Mouse (Mus musculus): ENCODE data around the gene Lamc3. TPM values are rescaled to one million over a fixed set of nuclear protein-coding genes. Genes with fewer than 3 reads are reported as not detected.

Gene Lamc3
- polyA plus RNA-seq, 1 experiment from 2014 or later, result 8.4 TPM

DNA sequence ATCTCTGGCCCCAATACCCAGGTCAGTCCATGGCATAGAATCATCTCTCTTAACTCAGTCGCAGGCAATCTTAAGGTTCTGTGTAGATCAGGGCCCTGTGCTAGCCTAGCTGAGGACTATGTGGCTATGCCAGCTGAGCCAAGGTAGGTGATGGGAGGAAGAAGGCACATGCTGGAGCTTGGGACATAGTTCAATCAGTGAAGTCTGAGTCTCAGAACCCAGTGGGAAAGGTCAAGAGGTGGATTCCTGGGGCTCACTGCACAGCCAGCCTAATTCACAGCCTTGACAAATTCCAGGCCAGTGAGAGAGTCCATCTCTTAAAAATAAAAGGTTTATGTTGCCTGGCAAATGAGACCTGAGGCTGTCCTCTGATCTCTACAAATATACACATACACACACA, 23.3 kb upstream of the Lamc3 start:
- Histone ChIP-seq H3K36me3 (no peaks in the 10 kb centered on the region), H3K9me3 (no peaks in the 10 kb centered on the region), H3K27ac (no peak overlapping the region), H3K4me3 (no peak overlapping the region), H3K4me1 (replicated peaks) (peaks cover 39% of the 10 kb centered on the region), H3K27me3 (ENCODE audit: insufficient read depth, poor library complexity, severe bottlenecking) (peaks cover 20% of the 10 kb centered on the region)
- WGBS, result 94% methylated on average over 1 of the region's 1 CpGs
- no peak for DNase-seq (ENCODE audit: low spot score)

DNA sequence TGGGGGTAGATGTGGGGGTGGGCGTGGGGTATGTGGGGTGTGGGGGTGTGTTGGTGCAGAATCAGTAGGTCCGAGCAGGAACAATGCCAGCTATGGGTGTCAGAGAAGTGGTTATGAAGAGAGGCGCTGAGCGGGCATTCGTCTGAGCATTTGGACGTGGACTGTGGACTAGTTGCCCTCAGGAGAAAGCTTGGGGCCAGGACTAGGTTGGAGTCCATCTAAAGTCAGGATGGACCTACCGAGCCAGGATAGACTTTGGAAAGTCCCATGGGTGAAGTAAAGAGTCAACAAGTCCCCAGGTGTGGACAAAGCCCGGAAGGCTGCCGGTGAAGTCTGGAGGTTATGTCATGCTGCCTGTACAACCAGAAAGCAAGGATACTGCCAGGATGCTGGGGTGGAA, 22.2 kb upstream of the Lamc3 start:
- Histone ChIP-seq H3K36me3 (no peaks in the 10 kb centered on the region), H3K27me3 (ENCODE audit: insufficient read depth, poor library complexity, severe bottlenecking) (peaks cover 9% of the 10 kb centered on the region), H3K4me1 (replicated peaks) (peaks cover 28% of the 10 kb centered on the region), H3K4me3 (no peak overlapping the region), H3K9me3 (no peaks in the 10 kb centered on the region), H3K27ac (no peak overlapping the region)
- WGBS, result 91% methylated on average over 9 of the region's 9 CpGs
- no peak for DNase-seq (ENCODE audit: low spot score)

DNA sequence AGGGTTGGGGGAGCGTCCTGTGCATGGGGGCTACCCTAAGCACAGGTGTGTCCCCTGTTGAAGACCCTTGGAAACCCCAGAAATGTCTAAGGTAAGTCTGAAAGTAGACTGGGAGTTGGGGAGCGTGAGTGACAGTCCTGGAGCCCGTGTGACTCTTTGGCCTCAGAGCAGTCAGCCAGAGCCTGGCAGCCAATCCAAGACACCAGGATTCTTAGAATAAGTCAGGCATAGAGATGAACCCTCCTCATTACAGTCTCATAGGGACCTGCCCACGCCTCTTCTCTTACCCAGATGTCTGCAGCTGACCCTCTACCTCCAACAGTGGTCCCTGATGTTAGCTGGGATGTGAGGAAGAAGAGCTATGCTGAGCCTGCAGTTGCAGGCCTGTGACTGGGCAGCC, 21.8 kb upstream of the Lamc3 start:
- DNase-seq (ENCODE audit: low spot score), result no peak
- WGBS, result 60% methylated on average over 4 of the region's 4 CpGs
- Histone ChIP-seq H3K27me3 (ENCODE audit: insufficient read depth, poor library complexity, severe bottlenecking) (peaks cover 4% of the 10 kb centered on the region; the same call in 1 of the 2 replicates), H3K27ac (no peak overlapping the region), H3K36me3 (no peaks in the 10 kb centered on the region), H3K4me1 (replicated peaks) (peaks cover 23% of the 10 kb centered on the region), H3K9me3 (no peaks in the 10 kb centered on the region), H3K4me3 (no peak overlapping the region)

DNA sequence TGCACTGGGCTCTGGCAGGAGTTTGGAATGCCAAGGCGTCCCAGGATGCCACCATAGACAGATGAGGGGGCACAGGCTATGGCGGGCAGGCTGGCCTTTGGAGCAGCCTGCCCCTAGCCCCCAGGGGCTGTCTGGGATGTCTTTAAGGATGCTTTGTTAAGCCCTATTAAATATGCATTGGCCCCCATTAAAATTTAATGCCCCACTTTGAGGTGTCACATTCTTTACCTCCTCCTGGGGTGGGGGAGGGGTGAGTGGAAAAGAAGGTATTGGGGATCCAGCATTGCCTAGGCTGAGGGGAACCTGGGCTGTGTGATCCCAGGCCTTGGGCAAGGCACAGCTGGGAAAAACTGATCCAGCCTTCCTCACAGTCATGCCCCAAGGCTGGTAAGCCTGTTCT, 21.3 kb upstream of the Lamc3 start:
- Histone ChIP-seq H3K4me1 (replicated peaks) (peaks cover 23% of the 10 kb centered on the region), H3K4me3 (no peak overlapping the region), H3K27ac (no peak overlapping the region), H3K27me3 (ENCODE audit: insufficient read depth, poor library complexity, severe bottlenecking) (no peaks in the 10 kb centered on the region), H3K36me3 (no peaks in the 10 kb centered on the region), H3K9me3 (no peaks in the 10 kb centered on the region)
- DNase-seq (ENCODE audit: low spot score), result no peak
- WGBS, result 37% methylated on average over 2 of the region's 2 CpGs

DNA sequence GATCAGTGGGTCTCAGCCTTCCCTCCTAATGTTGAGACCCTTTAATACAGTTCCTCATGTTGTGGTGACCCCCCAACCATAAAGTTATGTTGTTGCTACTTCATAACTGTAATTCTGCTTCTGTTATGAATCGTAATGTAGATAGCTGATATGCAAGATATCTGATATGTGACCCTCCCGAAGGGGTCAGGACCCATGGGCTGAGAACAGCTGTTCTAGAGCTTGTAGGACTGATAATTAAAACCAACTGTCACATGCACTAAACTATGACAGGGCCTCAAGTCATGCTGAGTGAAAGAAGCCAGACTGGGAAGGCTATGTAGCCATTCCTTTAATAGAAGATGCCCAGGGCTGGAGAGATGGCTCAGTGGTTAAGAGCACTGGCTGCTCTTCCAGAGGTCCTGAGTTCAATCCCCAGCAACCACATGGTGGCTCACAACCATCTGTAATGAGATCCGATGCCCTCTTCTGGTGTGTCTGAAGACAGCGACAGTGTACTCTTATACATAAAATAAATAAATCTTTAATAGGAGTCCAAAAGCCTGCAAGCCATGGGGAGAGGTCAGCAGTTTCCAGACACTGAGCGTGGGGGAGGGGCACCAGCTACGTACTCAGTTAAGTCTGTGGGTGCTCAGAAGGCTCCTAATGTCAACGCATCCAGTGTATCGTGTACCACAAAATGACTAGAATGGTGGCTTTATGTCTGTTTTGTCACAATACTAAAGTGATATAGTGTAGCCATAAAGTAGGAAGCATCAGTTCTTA, 19.1 kb upstream of the Lamc3 start:
- Histone ChIP-seq H3K27ac (no peak overlapping the region), H3K36me3 (no peaks in the 10 kb centered on the region), H3K4me3 (no peak overlapping the region), H3K4me1 (replicated peaks) (peaks cover 23% of the 10 kb centered on the region), H3K27me3 (ENCODE audit: insufficient read depth, poor library complexity, severe bottlenecking) (no peaks in the 10 kb centered on the region), H3K9me3 (peaks cover 7% of the 10 kb centered on the region; the same call in 1 of the 2 replicates)
- no peak for DNase-seq (ENCODE audit: low spot score)
- 84% methylated on average over 8 of the region's 8 CpGs for WGBS

DNA sequence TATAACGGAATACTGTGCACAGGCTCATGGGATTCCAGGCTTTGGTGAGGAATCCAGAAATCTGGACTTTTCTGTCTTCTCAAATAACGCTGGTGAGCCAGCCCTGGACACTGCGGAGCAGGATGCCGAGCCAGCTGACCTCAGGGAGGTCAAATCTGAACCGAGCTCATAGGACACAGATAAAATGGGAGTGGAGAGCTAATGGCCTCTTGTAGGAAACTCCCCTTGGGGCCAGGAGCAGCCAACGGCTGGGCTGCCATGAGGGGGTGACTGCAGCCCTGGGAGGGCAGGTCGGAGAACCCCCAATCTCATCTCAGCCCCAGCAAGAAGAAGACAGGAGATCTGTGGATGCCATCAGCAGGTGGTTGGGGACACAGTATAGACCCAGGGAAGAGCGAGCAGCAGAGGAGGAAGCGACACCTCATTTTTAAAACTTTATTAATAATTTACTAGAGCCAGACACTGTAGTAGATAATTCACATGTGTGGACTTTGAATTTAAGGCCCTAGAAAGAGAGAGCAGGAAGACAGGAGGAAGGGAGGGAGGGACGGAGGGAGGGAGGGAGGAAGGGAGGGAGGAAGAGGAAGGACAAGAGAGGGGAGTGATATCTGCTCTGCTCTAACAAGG, 18.4 kb upstream of the Lamc3 start:
- no peak overlapping the region for H3K4me3 ChIP-seq
- H3K4me1 ChIP-seq (replicated peaks), result peaks cover 20% of the 10 kb centered on the region
- H3K9me3 ChIP-seq, result peaks cover 7% of the 10 kb centered on the region; the same call in 1 of the 2 replicates
- H3K36me3 ChIP-seq, result no peaks in the 10 kb centered on the region
- no peaks in the 10 kb centered on the region for H3K27me3 ChIP-seq (ENCODE audit: insufficient read depth, poor library complexity, severe bottlenecking)
- H3K27ac ChIP-seq, result no peak overlapping the region
- DNase-seq (ENCODE audit: low spot score), result no peak
- 69% methylated on average over 10 of the region's 10 CpGs for WGBS

DNA sequence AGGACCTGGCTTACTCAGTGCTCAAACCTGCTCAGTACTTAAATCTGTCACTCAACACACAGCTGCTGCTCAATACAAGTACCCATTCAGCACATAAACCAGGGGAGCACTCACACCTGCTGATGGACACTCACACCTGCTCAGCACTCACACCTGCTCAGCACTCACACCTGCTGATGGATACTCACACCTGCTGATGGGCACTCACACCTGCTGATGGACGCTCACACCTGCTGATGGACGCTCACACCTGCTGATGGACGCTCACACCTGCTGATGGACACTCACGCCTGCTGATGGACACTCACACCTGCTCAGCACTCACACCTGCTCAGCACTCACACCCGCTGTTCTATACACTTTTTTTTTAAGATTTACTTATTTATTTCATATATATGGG, 17.4 kb upstream of the Lamc3 start:
- H3K36me3 ChIP-seq, result no peaks in the 10 kb centered on the region
- H3K27me3 ChIP-seq (ENCODE audit: insufficient read depth, poor library complexity, severe bottlenecking), result 0 out of 2 replicates have a peak, but pooled peaks cover under 1% of the 10 kb centered on the region
- peaks cover 28% of the 10 kb centered on the region for H3K4me1 ChIP-seq (replicated peaks)
- H3K9me3 ChIP-seq, result peaks cover 7% of the 10 kb centered on the region; the same call in 1 of the 2 replicates
- H3K27ac ChIP-seq, result no peak overlapping the region
- no peak overlapping the region for H3K4me3 ChIP-seq
- WGBS, result 90% methylated on average over 5 of the region's 5 CpGs
- no peak for DNase-seq (ENCODE audit: low spot score)

DNA sequence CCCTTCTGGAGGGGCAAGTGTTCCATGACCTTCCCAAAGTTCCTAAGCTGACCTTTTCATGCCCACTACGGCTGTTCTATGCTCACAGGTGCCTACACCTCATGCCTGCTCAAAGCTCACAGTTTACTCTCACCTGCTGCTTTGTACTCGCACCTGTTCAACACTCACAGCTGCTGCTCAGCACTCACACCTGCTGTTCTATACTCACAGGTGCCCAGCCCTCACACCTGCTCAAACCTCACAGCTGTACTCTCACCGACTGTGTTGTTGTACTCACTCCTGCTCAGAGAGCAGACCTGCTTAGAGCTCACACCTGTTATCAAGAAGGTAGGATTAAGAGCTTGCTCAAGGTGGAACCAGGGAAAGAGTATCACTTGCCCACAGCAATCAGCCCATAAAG, 16.4 kb upstream of the Lamc3 start:
- H3K4me3 ChIP-seq, result no peak overlapping the region

DNA sequence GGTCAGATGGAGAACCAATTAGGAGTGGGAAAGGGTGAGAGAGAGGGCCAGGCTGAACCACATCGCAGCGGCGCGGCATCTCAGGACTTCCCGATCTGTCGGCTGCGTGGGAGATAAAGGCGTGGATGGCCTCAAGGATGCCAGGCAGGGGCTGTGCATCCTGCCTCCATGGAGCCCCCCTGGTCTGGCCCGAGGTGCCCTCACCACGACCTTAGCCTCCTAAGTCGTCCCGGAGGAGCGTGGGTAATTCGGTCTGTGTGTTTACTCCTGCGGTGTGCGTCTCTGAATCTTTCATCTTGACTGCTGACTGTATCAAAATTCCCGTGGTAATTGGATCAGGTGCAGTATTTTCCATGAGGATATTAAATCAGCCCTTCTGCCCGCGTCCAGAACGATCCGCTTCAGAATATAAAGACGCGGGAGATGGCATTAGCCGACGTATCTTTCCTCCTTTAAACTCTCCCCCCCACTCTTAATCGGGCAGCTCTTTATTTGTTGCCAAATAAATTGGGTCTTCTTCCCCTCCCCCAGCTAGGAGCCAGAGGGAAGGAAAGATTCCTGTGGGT, 12.7 kb upstream of the Lamc3 start:
- H3K27ac ChIP-seq, result no peak overlapping the region
- peaks cover 7% of the 10 kb centered on the region; the same call in 1 of the 2 replicates for H3K9me3 ChIP-seq
- H3K36me3 ChIP-seq, result no peaks in the 10 kb centered on the region
- WGBS, result 75% methylated on average over 26 of the region's 26 CpGs
- peaks cover 44% of the 10 kb centered on the region for H3K27me3 ChIP-seq (ENCODE audit: insufficient read depth, poor library complexity, severe bottlenecking)
- no peak for DNase-seq (ENCODE audit: low spot score)
- H3K4me3 ChIP-seq, result no peak overlapping the region
- peaks cover 17% of the 10 kb centered on the region for H3K4me1 ChIP-seq (replicated peaks)

More for the DNA sequence above, 16.4 kb upstream of the Lamc3 start:
- peaks cover 23% of the 10 kb centered on the region for H3K4me1 ChIP-seq (replicated peaks)
- peaks cover 7% of the 10 kb centered on the region; the same call in 1 of the 2 replicates for H3K9me3 ChIP-seq
- peaks cover 10% of the 10 kb centered on the region; the same call in 1 of the 2 replicates for H3K27me3 ChIP-seq (ENCODE audit: insufficient read depth, poor library complexity, severe bottlenecking)
- no peak overlapping the region for H3K27ac ChIP-seq
- 77% methylated on average over 3 of the region's 3 CpGs for WGBS
- DNase-seq (ENCODE audit: low spot score), result no peak
- no peaks in the 10 kb centered on the region for H3K36me3 ChIP-seq

DNA sequence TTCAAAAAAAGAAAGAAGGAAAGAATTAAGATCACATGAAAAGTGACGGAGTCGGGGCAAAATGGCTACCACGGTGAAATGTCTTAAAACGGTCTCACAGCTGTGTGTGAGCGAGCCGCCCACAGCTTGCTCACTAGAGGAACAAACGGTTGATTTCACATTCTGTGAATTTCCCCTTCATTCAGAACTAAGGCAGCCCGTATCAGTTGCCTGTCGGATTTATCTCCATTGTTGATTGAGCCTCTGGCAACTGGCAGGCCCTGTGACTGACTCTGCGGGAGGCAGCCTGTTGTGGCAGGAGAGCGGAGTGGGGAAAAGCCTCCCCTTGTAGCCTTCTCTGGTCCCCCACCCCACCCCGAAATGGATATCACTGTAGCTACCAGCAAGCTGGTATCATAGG, 10.6 kb upstream of the Lamc3 start:
- Histone ChIP-seq H3K4me3 (no peak overlapping the region), H3K9me3 (peaks cover 7% of the 10 kb centered on the region; the same call in 1 of the 2 replicates), H3K36me3 (no peaks in the 10 kb centered on the region), H3K4me1 (replicated peaks) (peaks cover 28% of the 10 kb centered on the region), H3K27ac (0 out of 2 replicates have a peak overlapping the region, but pooled peaks have one; percentile 8), H3K27me3 (ENCODE audit: insufficient read depth, poor library complexity, severe bottlenecking) (peaks cover 64% of the 10 kb centered on the region)
- WGBS, result 24% methylated on average over 12 of the region's 12 CpGs
- DNase-seq (ENCODE audit: low spot score), result no peak

DNA sequence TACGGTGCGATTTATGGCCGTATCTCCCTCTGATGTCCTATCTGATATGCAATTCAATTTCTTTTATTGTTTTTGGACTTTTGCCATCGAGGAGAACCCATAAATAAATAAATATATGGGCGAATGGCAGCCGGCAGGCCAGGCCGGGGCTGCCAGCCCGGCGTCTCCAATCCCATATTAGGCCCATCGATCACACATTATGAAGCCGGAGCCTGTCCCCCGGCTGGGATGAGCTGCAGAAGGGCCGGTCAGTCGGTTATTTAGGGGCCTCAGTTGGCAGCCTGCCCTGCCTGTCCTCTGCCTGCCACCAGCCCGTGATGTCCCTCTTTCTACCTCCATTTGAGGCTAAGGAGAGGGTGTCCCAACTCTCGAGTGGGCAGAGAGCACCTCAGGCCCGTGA, 8.5 kb upstream of the Lamc3 start:
- no peak for DNase-seq (ENCODE audit: low spot score)
- H3K9me3 ChIP-seq, result no peaks in the 10 kb centered on the region
- no peaks in the 10 kb centered on the region for H3K36me3 ChIP-seq
- H3K27me3 ChIP-seq (ENCODE audit: insufficient read depth, poor library complexity, severe bottlenecking), result peaks cover 86% of the 10 kb centered on the region
- H3K4me3 ChIP-seq, result no peak overlapping the region
- 87% methylated on average over 17 of the region's 17 CpGs for WGBS
- H3K4me1 ChIP-seq (replicated peaks), result peaks cover 39% of the 10 kb centered on the region
- no peak overlapping the region for H3K27ac ChIP-seq

DNA sequence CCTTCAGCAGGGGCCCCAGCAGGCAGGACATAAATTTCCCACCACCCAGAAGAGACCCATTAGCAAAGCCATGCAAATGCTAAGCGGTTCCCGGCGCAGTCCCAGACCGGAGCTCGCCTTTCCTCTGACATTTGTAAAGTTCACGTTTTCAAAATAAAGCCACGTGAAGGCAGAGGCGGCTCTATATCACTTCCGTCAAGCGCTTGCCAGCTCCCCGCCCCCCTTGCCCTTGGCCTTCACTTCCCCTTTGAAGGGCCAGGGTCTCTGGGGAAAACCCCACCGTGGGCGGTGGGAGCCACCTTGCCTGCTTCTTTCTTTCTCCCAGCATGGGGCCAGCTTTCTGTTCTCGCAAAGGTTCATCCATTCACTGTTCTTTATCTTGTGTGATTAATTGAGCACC, 6.2 kb upstream of the Lamc3 start:
- H3K9me3 ChIP-seq, result no peaks in the 10 kb centered on the region
- peaks cover 96% of the 10 kb centered on the region for H3K27me3 ChIP-seq (ENCODE audit: insufficient read depth, poor library complexity, severe bottlenecking)
- H3K36me3 ChIP-seq, result no peaks in the 10 kb centered on the region
- 6% methylated on average over 14 of the region's 14 CpGs for WGBS
- peaks cover 28% of the 10 kb centered on the region for H3K4me1 ChIP-seq (replicated peaks)
- H3K27ac ChIP-seq, result no peak overlapping the region
- H3K4me3 ChIP-seq, result no peak overlapping the region
- no peak for DNase-seq (ENCODE audit: low spot score)

DNA sequence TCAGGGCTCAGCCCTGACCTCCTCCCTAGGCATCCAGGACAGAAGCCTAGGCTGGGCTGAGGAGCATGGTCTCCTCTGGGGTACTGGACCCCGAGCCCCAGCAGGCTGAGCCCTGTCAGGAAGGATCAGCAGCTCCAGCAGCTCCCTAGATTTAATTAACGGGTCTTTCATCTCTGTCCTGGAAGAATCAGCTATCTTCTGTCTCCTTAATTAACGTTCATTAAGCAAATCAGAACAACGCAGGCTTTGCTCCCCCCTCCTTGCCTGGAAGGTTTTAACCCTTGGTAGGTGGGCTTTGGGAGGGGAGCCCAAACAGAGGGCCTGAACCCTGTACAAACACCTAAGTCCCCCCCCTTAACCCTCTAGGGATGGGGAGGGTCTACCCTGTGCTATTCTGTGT, 4.0 kb upstream of the Lamc3 start:
- no peak for DNase-seq (ENCODE audit: low spot score)
- 44% methylated on average over 4 of the region's 4 CpGs for WGBS
- H3K4me1 ChIP-seq (replicated peaks), result peaks cover 33% of the 10 kb centered on the region
- no peaks in the 10 kb centered on the region for H3K9me3 ChIP-seq
- H3K27me3 ChIP-seq (ENCODE audit: insufficient read depth, poor library complexity, severe bottlenecking), result peaks cover 99% of the 10 kb centered on the region
- H3K27ac ChIP-seq, result no peak overlapping the region
- H3K4me3 ChIP-seq, result no peak overlapping the region
- H3K36me3 ChIP-seq, result no peaks in the 10 kb centered on the region

Measured in hindbrain, embryonic 10.5 days (tissue).